Mouse (Mus musculus): Measurements from ENCODE around the gene Arhgap40.
A peak's percentile ranks its signal among the peaks of the same experiment; 100 is the strongest.

The Arhgap40 gene

GRCm38 (mm10) chr2:158512528-158512927, at the start of gene Arhgap40:
TSS of gene Arhgap40 (plus strand) at chr2:158512796.
- DNase-seq (ENCODE audit: low spot score in 2 of 2): peak; percentile 43 to 51

- no peak for DNase-seq (ENCODE audit: low spot score in 2 of 2)
These were observed 38.4 kb upstream of the Arhgap40 start for GRCm38 (mm10) chr2:158474159-158474558.

- DNase-seq (ENCODE audit: low spot score in 2 of 2): no peak
These were observed 35.0 kb upstream of the Arhgap40 start for GRCm38 (mm10) chr2:158477640-158478039.

GRCm38 (mm10) chr2:158498457-158498856, 14.1 kb upstream of the Arhgap40 start:
- no peak for DNase-seq (ENCODE audit: low spot score in 2 of 2)

- no peak for DNase-seq (ENCODE audit: low spot score in 2 of 2)
These were observed 10.5 kb upstream of the Arhgap40 start, which contains the start of gene Adig for GRCm38 (mm10) chr2:158501836-158502812. TSS of gene Adig (plus strand) at chr2:158502612.

GRCm38 (mm10) chr2:158503226-158503625, 9.4 kb upstream of the Arhgap40 start:
- DNase-seq (ENCODE audit: low spot score in 2 of 2): no peak

GRCm38 (mm10) chr2:158503671-158504070, 8.9 kb upstream of the Arhgap40 start:
- no peak for DNase-seq (ENCODE audit: low spot score in 2 of 2)

GRCm38 (mm10) chr2:158506475-158506874, 6.1 kb upstream of the Arhgap40 start:
- no peak for DNase-seq (ENCODE audit: low spot score in 2 of 2)

GRCm38 (mm10) chr2:158507046-158507445, 5.5 kb upstream of the Arhgap40 start:
- DNase-seq (ENCODE audit: low spot score in 2 of 2): no peak

- DNase-seq (ENCODE audit: low spot score in 2 of 2): peak; percentile 64 to 79
These were observed 1.9 kb upstream of the Arhgap40 start for GRCm38 (mm10) chr2:158510665-158511064.

GRCm38 (mm10) chr2:158513821-158514336, 1.3 kb downstream of the Arhgap40 start:
- DNase-seq (ENCODE audit: low spot score in 2 of 2): no peak

- no peak for DNase-seq (ENCODE audit: low spot score in 2 of 2)
These were observed 6.0 kb downstream of the Arhgap40 start for GRCm38 (mm10) chr2:158518583-158518982.

GRCm38 (mm10) chr2:158519071-158519470, 6.5 kb downstream of the Arhgap40 start:
- DNase-seq (ENCODE audit: low spot score in 2 of 2): no peak

- no peak for DNase-seq (ENCODE audit: low spot score in 2 of 2)
These were observed 7.2 kb downstream of the Arhgap40 start for GRCm38 (mm10) chr2:158519800-158520199.

- DNase-seq (ENCODE audit: low spot score in 2 of 2): peak; percentile 72 to 74
These were observed 10.5 kb downstream of the Arhgap40 start for GRCm38 (mm10) chr2:158523060-158523459.

GRCm38 (mm10) chr2:158524129-158524860, 11.7 kb downstream of the Arhgap40 start:
- no peak for DNase-seq (ENCODE audit: low spot score in 2 of 2)

GRCm38 (mm10) chr2:158534090-158534489, 21.5 kb downstream of the Arhgap40 start:
- DNase-seq (ENCODE audit: low spot score in 2 of 2): peak in 1 of 2 experiments; percentile 30

- no peak for DNase-seq (ENCODE audit: low spot score in 2 of 2)
These were observed 22.0 kb downstream of the Arhgap40 start for GRCm38 (mm10) chr2:158534559-158534958.

GRCm38 (mm10) chr2:158539433-158540305, 27.1 kb downstream of the Arhgap40 start:
- no peak for DNase-seq (ENCODE audit: low spot score in 2 of 2)

GRCm38 (mm10) chr2:158541286-158541685, 28.7 kb downstream of the Arhgap40 start:
- no peak for DNase-seq (ENCODE audit: low spot score in 2 of 2)

- no peak for DNase-seq (ENCODE audit: low spot score in 2 of 2)
These were observed 32.7 kb downstream of the Arhgap40 start for GRCm38 (mm10) chr2:158545266-158545665.
